Mouse (Mus musculus): Measurements from ENCODE around the gene Ripor3.
A peak's percentile ranks its signal among the peaks of the same experiment; 100 is the strongest.

DNA sequence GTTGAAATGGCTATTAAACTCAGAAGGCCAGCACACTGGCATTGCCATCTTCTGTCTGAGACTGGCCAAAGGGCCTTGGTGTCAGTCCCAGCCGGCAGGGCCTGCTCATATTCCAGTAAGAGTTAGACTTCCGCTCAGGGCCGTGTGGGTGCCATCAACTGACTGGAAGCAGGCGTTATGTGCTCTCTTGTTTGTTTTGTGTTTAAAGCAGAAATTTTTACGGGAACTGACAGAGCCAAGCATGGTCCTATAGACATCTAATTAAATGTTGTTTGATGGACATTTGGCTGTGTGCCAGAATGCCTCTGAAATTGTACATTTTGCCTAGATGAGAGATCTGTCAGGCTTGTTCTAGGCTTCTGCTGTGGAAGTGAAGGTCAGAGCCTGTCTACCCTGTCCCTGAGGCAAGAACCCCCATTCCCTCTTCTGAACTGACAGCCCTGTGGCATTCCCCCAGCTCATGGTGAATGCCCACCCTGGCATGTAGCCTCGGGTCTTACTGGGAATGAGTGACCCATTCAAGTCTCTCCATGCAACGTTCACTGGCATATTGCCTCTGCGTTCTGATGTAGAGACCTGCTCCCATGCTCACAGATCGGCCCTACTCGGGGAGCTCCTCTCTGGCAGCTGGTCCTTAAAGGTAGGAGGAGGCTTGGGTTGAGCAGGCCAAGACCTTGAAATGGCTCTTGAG, 40.4 kb downstream of the Ripor3 start:
- TF ChIP-seq CTCF (IDR thresholded peaks at IDR 0.05) (no peak), EP300 (IDR thresholded peaks at IDR 0.05) (peak; percentile 57)

Data from lung, postnatal 0 days (tissue).